Mouse (Mus musculus): Measurements from ENCODE around the gene Map1b.

- TF ChIP-seq CTCF (IDR thresholded peaks at IDR 0.05; ENCODE audit: insufficient read depth, low read length) (no peak), POLR2A (IDR thresholded peaks at IDR 0.05; ENCODE audit: borderline replicate concordance, extremely low read depth, low read depth, low read length) (no peak; the same call in 1 of the 2 replicates)
These were observed at the start of gene Map1b for GRCm38 (mm10) chr13:99516448-99516881.
